Mouse (Mus musculus) leukemia stem cell, adult 10-12 weeks (primary cell): ENCODE measurements around the gene Miox. TPM values are rescaled to one million over a fixed set of nuclear protein-coding genes. Genes with fewer than 3 reads are reported as not detected.

ENCODE experiments used
- polyA plus RNA-seq: library from polyadenylated mRNA; stranded (reverse); fragments of >175 nt; gene quantifications from 2 replicates; pipeline ENCODE4 v1.2.3, GENCODE M21; 2012; ENCODE audit warnings: low replicate concordance

Miox gene
- not detected in 2 replicates for polyA plus RNA-seq

GRCm38 (mm10) chr15:89334271-89334670 is at the start of gene Miox:
Miox (plus strand) TSS chr15:89334398.

DNA sequence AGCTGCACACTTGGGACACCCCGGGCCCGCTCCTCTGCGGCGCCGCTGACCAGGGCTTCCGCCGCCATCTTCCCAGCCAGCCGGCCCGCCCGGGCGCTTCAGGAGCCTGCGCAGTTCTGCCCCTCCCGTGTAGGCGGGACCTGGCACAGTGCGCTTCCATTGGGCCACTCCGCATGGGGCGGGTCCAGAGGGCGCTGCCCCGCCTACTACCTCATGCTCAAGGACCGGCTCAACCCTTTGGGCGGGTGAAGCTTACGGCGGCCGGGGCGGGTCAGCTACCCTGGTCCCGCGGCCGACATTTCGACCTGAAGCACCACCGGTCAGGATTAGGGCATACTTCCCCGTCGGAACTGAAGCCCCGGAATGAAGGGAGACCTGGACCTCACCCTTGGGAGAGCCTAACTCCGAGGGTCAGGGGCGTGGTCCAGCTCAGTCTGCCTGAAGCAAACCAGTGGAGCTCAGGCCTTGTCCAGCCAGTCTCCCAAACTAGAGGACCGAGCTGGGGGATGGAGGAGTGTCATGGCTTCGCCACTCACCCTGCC is 18.9 kb upstream of the Miox start, which contains the start of gene Sbf1:
Sbf1 (minus strand) TSS at position 122 of the 542 bp plus-strand sequence.

GRCm38 (mm10) chr15:89322670-89323522 is 11.3 kb upstream of the Miox start, which contains the start of gene Adm2:
Adm2 (plus strand) TSS chr15:89322720.

GRCm38 (mm10) chr15:89355241-89356187 is 21.3 kb downstream of the Miox start, which contains the start of the genes Lmf2 and Ncaph2:
Lmf2 (minus strand) TSS chr15:89355659.
Ncaph2 (plus strand) TSS chr15:89355719.

GRCm38 (mm10) chr15:89373762-89374248 is 39.6 kb downstream of the Miox start, which contains the start of gene Sco2:
Sco2 (minus strand) TSS chr15:89373846.

DNA sequence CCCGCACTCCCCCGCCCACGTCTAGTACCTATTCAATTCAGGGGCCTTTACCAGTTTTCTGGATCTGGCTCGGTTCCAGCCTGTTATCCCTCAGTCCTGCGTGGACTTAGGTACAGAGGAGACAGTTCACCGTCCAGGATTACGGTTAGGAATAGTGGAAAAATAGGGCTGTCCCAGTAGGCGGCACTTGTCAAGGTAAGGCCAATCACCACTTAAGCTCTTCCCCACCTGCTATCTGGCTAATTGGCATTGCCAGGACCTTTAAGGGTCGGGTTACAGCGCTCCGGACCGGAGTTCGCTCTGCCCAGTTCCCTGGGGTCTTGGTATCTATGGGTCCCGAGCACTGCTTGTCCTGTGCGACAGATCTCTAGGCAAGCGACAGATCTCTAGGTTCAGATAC is 42.8 kb downstream of the Miox start, which contains the start of gene Tymp:
Tymp (minus strand) TSS at position 83 of the 400 bp plus-strand sequence.

DNA sequence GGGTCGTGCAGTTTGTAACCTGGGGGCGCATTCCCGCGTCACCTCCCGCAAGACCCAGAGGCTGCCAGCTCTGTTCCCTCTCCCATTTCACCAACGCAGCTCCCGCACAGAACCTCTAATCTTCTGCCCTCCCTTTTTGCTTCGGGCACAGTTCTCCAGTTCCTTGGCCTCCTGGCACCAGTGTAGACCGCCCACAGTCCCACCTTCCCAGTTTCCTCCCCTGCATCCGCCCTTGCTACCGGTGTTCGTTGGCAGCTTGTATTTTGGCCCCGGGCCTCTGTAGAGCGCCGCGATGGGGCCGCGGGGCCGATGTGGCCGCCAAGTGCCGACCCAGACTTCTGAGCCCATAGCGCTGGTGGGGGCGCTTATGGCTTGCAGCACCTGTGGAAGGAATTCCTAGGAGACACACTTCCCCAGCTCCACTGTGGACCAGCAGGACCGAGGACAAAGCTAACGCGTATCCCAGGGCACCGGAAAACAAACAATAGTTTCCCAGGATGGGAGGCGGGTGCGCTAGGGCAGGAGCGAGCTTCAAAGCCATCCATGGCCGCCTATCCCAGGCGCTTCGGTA is 44.7 kb downstream of the Miox start, which contains the start of gene Odf3b:
Odf3b (minus strand) TSS at position 452 of the 571 bp plus-strand sequence.

DNA sequence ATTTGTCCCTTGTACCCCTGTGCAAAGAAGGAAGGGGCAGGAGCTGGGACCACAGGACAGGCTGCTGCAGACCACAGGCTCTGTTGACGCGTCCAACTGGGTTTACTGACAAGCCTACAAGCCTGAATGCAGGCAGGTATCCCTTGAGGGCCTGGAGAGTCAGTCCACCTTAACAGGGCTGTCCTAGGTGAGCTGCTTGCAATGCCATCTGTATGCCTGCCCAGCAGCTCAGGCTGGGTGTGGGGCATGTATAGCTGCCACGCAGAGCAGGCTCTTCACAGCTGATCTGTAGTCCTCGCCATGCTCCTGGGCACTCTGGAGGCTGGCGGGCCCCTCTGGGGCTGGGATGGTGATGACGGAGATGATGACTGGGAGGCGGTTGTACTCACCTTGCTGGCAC is 50.4 kb downstream of the Miox start, which contains the start of gene Klhdc7b:
Klhdc7b (plus strand) TSS at position 301 of the 400 bp plus-strand sequence.

Other genes with a start within 250 kb of the Miox start
- gene Selenoo, start 245.3 kb upstream of the Miox start, polyA plus RNA-seq = 7.3 and 9.5 TPM in 2 replicates
- gene Tubgcp6, start 211.3 kb upstream of the Miox start, polyA plus RNA-seq = 82.7 and 89.7 TPM in 2 replicates
- gene Hdac10, start 205.7 kb upstream of the Miox start, polyA plus RNA-seq = 2.0 and 15.1 TPM in 2 replicates
- 0.58 and 3.5 TPM in 2 replicates for gene Mapk12, start 193.7 kb upstream of the Miox start, polyA plus RNA-seq
- gene Mapk11, start 184.8 kb upstream of the Miox start, polyA plus RNA-seq = 0.88 and 3.9 TPM in 2 replicates
- gene Plxnb2, start 153.6 kb upstream of the Miox start, polyA plus RNA-seq = 57.1 and 82.4 TPM in 2 replicates
- gene Dennd6b, start 137.9 kb upstream of the Miox start, polyA plus RNA-seq = 18.1 and 27.5 TPM in 2 replicates
- 171 and 186 TPM in 2 replicates for gene Ppp6r2, start 122.8 kb upstream of the Miox start, polyA plus RNA-seq
- gene Sbf1, start 19.1 kb upstream of the Miox start, polyA plus RNA-seq = 168 and 221 TPM in 2 replicates
- gene Adm2, start 11.7 kb upstream of the Miox start, polyA plus RNA-seq = 1.4 and 3.0 TPM in 2 replicates
- 132 and 236 TPM in 2 replicates for gene Lmf2, start 21.3 kb downstream of the Miox start, polyA plus RNA-seq
- 68.2 and 73.5 TPM in 2 replicates for gene Ncaph2, start 21.3 kb downstream of the Miox start, polyA plus RNA-seq
- 58.1 and 67.7 TPM in 2 replicates for gene Sco2, start 39.4 kb downstream of the Miox start, polyA plus RNA-seq
- gene Tymp, start 42.6 kb downstream of the Miox start, polyA plus RNA-seq = 0.77 and 1.5 TPM in 2 replicates
- 7.8 and 10.0 TPM in 2 replicates for gene Odf3b, start 44.9 kb downstream of the Miox start, polyA plus RNA-seq
- not detected in 2 replicates for gene Klhdc7b, start 50.5 kb downstream of the Miox start, polyA plus RNA-seq
- not detected in 2 replicates for gene Syce3, start 76.1 kb downstream of the Miox start, polyA plus RNA-seq
- 1.4 and 4.2 TPM in 2 replicates for gene Cpt1b, start 91.5 kb downstream of the Miox start, polyA plus RNA-seq
- gene C730034F03Rik, start 95.2 kb downstream of the Miox start, polyA plus RNA-seq = 0.18 TPM in 1 of 2 replicates, not detected in the other
- gene Gm44502, start 95.3 kb downstream of the Miox start, polyA plus RNA-seq = 0.88 and 3.0 TPM in 2 replicates
- gene Chkb, start 95.5 kb downstream of the Miox start, polyA plus RNA-seq = 40.6 and 121 TPM in 2 replicates
- gene Mapk8ip2, start 119.5 kb downstream of the Miox start, polyA plus RNA-seq = 0.06 and 0.08 TPM in 2 replicates
- 25.4 and 44.2 TPM in 2 replicates for gene Arsa, start 143.0 kb downstream of the Miox start, polyA plus RNA-seq
- gene Shank3, start 165.2 kb downstream of the Miox start, polyA plus RNA-seq = 72.7 and 76.4 TPM in 2 replicates
- 1.0 TPM in 1 of 2 replicates, not detected in the other for gene Acr, start 233.9 kb downstream of the Miox start, polyA plus RNA-seq